Mouse (Mus musculus) myocyte (in vitro differentiated cells): Measurements from ENCODE around the gene Camk1g. TPM values are rescaled to one million over a fixed set of nuclear protein-coding genes. Genes with fewer than 3 reads are reported as not detected.

Experiments
- H3K27me3 ChIP-seq: one replicate; pipeline ENCODE4 v1.6.1; 2011; ENCODE audit not compliant: control insufficient read depth, insufficient read depth, insufficient read length
- H3K36me3 ChIP-seq: one replicate; pipeline ENCODE4 v1.6.1; 2011; ENCODE audit not compliant: control insufficient read depth, insufficient read depth
- H3K4me2 ChIP-seq: one replicate; pipeline ENCODE4 v1.6.1; 2011; ENCODE audit warnings: low read depth, control low read depth
- H3K4me3 ChIP-seq: one replicate; pipeline ENCODE4 v1.5.1; 2011; ENCODE audit warnings: mild to moderate bottlenecking, control low read depth, moderate library complexity
- H3K79me2 ChIP-seq: one replicate; pipeline ENCODE4 v1.6.1; 2011; ENCODE audit not compliant: control insufficient read depth, insufficient read depth
- H3ac ChIP-seq: one replicate; pipeline ENCODE4 v1.6.1; 2011; ENCODE audit not compliant: control insufficient read depth, insufficient read length
- CEBPB ChIP-seq: IDR thresholded peaks from 2 replicates; pipeline ENCODE4 v1.6.1; 2011; ENCODE audit warnings: mild to moderate bottlenecking, moderate library complexity; ENCODE audit not compliant: poor library complexity, insufficient read depth, severe bottlenecking
- E2F4 ChIP-seq: IDR thresholded peaks from one replicate; pipeline ENCODE4 v1.6.1; 2011; ENCODE audit warnings: mild to moderate bottlenecking, control low read depth, moderate library complexity; ENCODE audit not compliant: insufficient read depth
- MAX ChIP-seq: IDR thresholded peaks from one replicate; pipeline ENCODE4 v1.6.1; 2011; ENCODE audit warnings: low read depth, mild to moderate bottlenecking, control low read depth
- MYOD1 ChIP-seq, 3 experiments: IDR thresholded peaks; one replicate each; pipeline ENCODE4 v1.6.1; 2011; ENCODE audit warnings: control low read depth in 2 of 3, low read depth in 2 of 3, mild to moderate bottlenecking in 2 of 3, moderate library complexity in 1 of 3; ENCODE audit not compliant: insufficient read length in 2 of 3, control insufficient read depth in 1 of 3
- MYOG ChIP-seq, 3 experiments: IDR thresholded peaks; one replicate each; pipeline ENCODE4 v1.6.1; 2011; ENCODE audit warnings: control low read depth in 2 of 3, low read depth in 2 of 3, mild to moderate bottlenecking in 2 of 3; ENCODE audit not compliant: insufficient read length in 2 of 3, control insufficient read depth in 1 of 3, insufficient read depth in 1 of 3
- POLR2A ChIP-seq: IDR thresholded peaks from one replicate; pipeline ENCODE4 v1.6.1; 2011; ENCODE audit warnings: low read depth, mild to moderate bottlenecking, control low read depth, moderate library complexity; ENCODE audit not compliant: insufficient read length
- POLR2AphosphoS2 ChIP-seq: IDR thresholded peaks from one replicate; pipeline ENCODE4 v1.6.1; 2011; ENCODE audit warnings: low read depth, control low read depth; ENCODE audit not compliant: insufficient read length
- REST ChIP-seq: IDR thresholded peaks from one replicate; pipeline ENCODE4 v1.6.1; 2011; ENCODE audit warnings: mild to moderate bottlenecking, control low read depth, moderate library complexity; ENCODE audit not compliant: insufficient read depth, insufficient read length
- SRF ChIP-seq: IDR thresholded peaks from one replicate; pipeline ENCODE4 v1.6.1; 2011; ENCODE audit warnings: low read depth; ENCODE audit not compliant: control insufficient read depth, insufficient read length
- TCF12 ChIP-seq: IDR thresholded peaks from one replicate; pipeline ENCODE4 v1.6.1; 2011; ENCODE audit warnings: mild to moderate bottlenecking, control low read depth; ENCODE audit not compliant: poor library complexity, insufficient read depth, severe bottlenecking
- TCF3 ChIP-seq: IDR thresholded peaks from one replicate; pipeline ENCODE4 v1.6.1; 2011; ENCODE audit warnings: low read depth, control low read depth; ENCODE audit not compliant: insufficient read length
- USF1 ChIP-seq: IDR thresholded peaks from one replicate; pipeline ENCODE4 v1.6.1; 2011; ENCODE audit warnings: low read depth, mild to moderate bottlenecking, control low read depth, moderate library complexity
- polyA plus RNA-seq: library from polyadenylated mRNA; unstranded; fragments of >200 nt; fragmentation: generic; extraction: Trizol; gene quantifications from one replicate; pipeline ENCODE4 v1.2.1, GENCODE M21; 2012; ENCODE audit warnings: missing spikeins

Camk1g gene
- polyA plus RNA-seq, 1 experiment, result 4.1 TPM

DNA sequence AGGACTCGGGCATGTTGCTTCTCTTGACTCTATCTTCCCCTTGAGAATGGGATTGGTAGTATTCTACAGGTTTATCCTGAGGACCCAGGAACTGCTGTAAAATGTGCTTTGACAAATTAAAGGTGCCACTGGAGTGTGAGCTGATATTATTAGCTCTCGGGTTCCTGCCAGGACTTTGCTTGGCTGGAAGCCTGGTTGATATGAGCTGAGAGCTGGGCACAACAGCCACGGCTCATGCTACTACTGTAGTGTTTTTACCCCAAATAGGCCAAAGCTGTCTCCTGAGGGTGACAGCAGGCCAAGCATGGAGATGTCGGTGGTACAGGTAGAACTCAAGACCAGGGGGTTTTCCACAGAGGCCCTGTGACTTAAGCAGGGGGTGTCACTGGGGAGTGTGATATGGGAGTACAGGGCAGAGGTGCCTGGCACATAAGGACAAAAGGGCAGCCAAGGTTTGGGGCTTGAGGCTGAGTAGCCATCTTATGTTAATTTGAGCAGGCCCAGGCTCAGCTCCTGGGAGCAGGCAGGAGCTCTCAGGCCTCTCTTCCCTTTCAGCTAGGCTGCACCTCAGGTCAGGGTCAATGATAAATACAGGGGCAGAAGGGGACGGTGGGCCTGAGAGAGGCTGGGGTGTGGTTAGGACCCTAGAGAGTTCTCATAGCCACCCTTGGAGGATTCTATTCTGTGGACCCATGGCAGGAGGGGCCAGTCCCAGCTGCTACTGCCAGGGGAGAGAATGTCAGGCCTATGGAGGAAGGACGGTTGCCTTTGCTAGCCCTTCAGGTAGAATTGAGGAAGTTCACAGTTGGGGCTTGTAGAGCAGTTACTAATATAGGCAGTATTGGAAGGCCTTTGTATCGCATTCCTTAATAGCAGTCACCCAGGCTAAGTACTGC lies 33.7 kb downstream of the Camk1g start:
- Histone ChIP-seq H3K4me2 (no peak overlapping the region), H3K27me3 (no peaks in the 10 kb centered on the region), H3K79me2 (no peaks in the 10 kb centered on the region), H3K36me3 (no peaks in the 10 kb centered on the region), H3ac (no peak overlapping the region), H3K4me3 (no peak overlapping the region)
- TF ChIP-seq POLR2AphosphoS2, result no peak
- no peak for TF ChIP-seq POLR2A
- no peak for TF ChIP-seq SRF
- TF ChIP-seq CEBPB, result no peak
- no peak for TF ChIP-seq MAX
- TF ChIP-seq MYOG (IDR thresholded peaks at IDR 0.05; ENCODE audit: control insufficient read depth in 1 of 3, insufficient read depth in 1 of 3, insufficient read length in 2 of 3, low read depth in 2 of 3), result no peak
- TF ChIP-seq REST, result no peak
- no peak for TF ChIP-seq TCF3
- no peak for TF ChIP-seq USF1
- TF ChIP-seq E2F4, result no peak
- no peak for TF ChIP-seq MYOD1 (IDR thresholded peaks at IDR 0.05; ENCODE audit: control insufficient read depth in 1 of 3, insufficient read length in 2 of 3, low read depth in 2 of 3)
- no peak for TF ChIP-seq TCF12

DNA sequence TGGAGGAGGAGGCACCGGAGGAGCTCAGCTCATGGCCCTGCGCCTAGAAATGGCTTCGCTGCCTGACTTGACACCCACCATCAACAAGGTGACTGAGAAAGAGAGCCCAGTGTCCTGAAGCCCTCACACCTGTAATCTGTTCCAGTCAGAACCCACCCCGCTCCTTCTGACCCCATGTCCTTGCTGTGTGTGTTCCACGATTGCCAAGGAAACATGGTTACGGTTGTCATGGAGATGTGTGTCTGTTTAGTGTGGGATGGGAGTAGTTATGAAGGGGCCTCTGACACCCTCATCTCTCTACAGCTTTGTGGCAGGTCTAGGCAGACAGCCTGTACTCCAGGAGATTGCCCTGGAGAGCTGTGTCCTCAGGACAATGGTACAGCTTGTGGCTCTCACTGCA lies 35.6 kb downstream of the Camk1g start:
- Histone ChIP-seq H3K79me2 (no peaks in the 10 kb centered on the region), H3K36me3 (no peaks in the 10 kb centered on the region), H3K27me3 (no peaks in the 10 kb centered on the region), H3K4me3 (no peak overlapping the region), H3ac (no peak overlapping the region), H3K4me2 (no peak overlapping the region)
- no peak for TF ChIP-seq REST
- no peak for TF ChIP-seq POLR2AphosphoS2
- no peak for TF ChIP-seq MYOG (IDR thresholded peaks at IDR 0.05; ENCODE audit: control insufficient read depth in 1 of 3, insufficient read depth in 1 of 3, insufficient read length in 2 of 3, low read depth in 2 of 3)
- TF ChIP-seq CEBPB, result no peak
- TF ChIP-seq USF1, result no peak
- no peak for TF ChIP-seq POLR2A
- no peak for TF ChIP-seq SRF
- TF ChIP-seq TCF12, result no peak
- no peak for TF ChIP-seq MAX
- TF ChIP-seq E2F4, result no peak
- no peak for TF ChIP-seq TCF3

DNA sequence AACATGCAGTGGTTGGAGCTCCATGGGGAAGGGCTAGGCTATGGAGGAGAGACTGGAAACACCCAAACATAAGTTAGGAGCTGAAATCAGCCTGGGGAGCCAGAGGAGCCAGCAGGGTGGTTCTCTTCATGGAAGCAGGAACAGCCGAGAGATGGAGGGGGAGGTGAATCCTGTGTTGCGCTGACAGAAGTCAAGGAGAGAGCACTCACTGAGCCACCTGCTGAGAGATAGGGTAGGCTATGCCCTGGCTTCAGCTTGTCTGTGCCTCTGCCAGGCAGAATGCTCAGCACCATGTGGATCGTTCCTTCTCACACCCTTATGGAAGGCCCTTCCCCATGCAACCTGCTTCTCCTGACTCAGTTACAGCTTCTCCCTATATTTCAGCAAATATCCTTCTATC lies 36.3 kb downstream of the Camk1g start:
- Histone ChIP-seq H3K27me3 (no peaks in the 10 kb centered on the region), H3K4me3 (no peak overlapping the region), H3ac (no peak overlapping the region), H3K4me2 (no peak overlapping the region), H3K36me3 (no peaks in the 10 kb centered on the region), H3K79me2 (no peaks in the 10 kb centered on the region)
- TF ChIP-seq REST, result no peak
- TF ChIP-seq MAX, result no peak
- no peak for TF ChIP-seq CEBPB
- no peak for TF ChIP-seq POLR2A
- no peak for TF ChIP-seq MYOD1 (IDR thresholded peaks at IDR 0.05; ENCODE audit: control insufficient read depth in 1 of 3, insufficient read length in 2 of 3, low read depth in 2 of 3)
- TF ChIP-seq SRF, result no peak

DNA sequence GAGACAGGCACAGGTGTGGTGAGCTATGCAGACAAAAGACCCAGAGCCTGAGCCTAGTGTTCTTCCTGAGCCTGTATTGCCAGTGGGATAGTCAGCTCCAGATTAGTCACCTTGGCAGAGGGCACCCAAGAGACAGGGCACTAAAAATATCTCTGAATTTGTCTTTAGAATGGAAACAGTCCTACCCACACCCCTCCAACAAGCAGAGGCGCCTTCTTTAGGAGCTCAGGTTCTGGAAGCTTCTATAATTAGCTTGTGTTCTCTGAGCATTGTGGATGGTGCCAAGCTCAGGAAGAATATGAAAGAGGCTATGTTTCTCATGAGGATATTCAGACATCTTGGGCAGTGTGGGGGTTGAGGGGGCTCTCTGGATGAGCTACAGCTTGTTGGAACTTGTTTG lies 37.4 kb downstream of the Camk1g start:
- Histone ChIP-seq H3K4me3 (no peak overlapping the region), H3K36me3 (no peaks in the 10 kb centered on the region), H3K4me2 (no peak overlapping the region), H3K27me3 (no peaks in the 10 kb centered on the region), H3ac (no peak overlapping the region), H3K79me2 (no peaks in the 10 kb centered on the region)
- TF ChIP-seq E2F4 (no peak), SRF (no peak)

DNA sequence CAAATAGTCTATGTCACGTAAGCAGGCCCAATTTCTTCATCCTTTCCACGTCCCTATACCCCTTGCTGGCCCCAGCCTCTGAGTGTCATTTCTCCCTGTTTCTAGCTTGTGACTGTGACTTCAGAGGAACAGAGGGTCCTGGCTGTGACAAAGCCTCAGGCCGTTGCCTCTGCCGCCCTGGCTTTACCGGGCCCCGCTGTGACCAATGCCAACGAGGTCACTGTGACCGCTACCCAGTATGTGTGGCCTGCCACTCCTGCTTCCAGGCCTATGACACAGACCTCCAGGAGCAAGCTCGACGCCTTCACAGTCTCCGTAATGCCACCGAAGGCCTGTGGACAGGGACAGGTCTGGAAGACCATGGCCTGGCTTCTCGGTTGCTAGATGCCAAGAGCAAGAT lies 38.1 kb downstream of the Camk1g start:
- H3K36me3 ChIP-seq, result no peaks in the 10 kb centered on the region
- H3ac ChIP-seq, result no peak overlapping the region
- TF ChIP-seq TCF12 (no peak), MAX (no peak), REST (no peak), POLR2A (no peak), SRF (no peak), USF1 (no peak), TCF3 (no peak), E2F4 (no peak)
- no peak overlapping the region for H3K4me2 ChIP-seq
- no peaks in the 10 kb centered on the region for H3K27me3 ChIP-seq
- no peaks in the 10 kb centered on the region for H3K79me2 ChIP-seq
- no peak overlapping the region for H3K4me3 ChIP-seq
